Mouse (Mus musculus): ENCODE measurements at regions not wholly inside any gene's neighbourhood (a gene's known extent, or its start where the extent isn't known, plus 50 kb on each side); places are given as distances from the start of the nearest gene placed in this dataset.
"Not testable (repeated sequence)": the region's sequence is repeated elsewhere in the genome, so short reads cannot be mapped to it uniquely, and the experiment has no call there.

- no peaks in the 10 kb centered on the region for H3K4me1 ChIP-seq (ENCODE audit: control insufficient read depth, insufficient read depth, low read length)
- H3K27me3 ChIP-seq (replicated peaks; ENCODE audit: control insufficient read depth, insufficient read depth, low read length) = no peaks in the 10 kb centered on the region
- WGBS = 89% methylated on average over 3 of the region's 3 CpGs
- no peak for DNase-seq (ENCODE audit: low spot score)
- H3K27ac ChIP-seq (ENCODE audit: low read depth, low read length) = no peak overlapping the region
- no peaks in the 10 kb centered on the region for H3K9me3 ChIP-seq (replicated peaks; ENCODE audit: control insufficient read depth, low read length)
- H3K9ac ChIP-seq (ENCODE audit: low read length) = no peak overlapping the region
- no peak overlapping the region for H3K4me3 ChIP-seq (ENCODE audit: low read depth, low read length)
- ATAC-seq = no peak
- H3K36me3 ChIP-seq (ENCODE audit: control insufficient read depth, insufficient read depth, low read length) = no peaks in the 10 kb centered on the region
- no peak overlapping the region for H3K4me2 ChIP-seq (ENCODE audit: low read length)
Measured at GRCm38 (mm10) chr1:94487062-94487461, 434.7 kb upstream of the Pdcd1 start.

GRCm38 (mm10) chr1:94469834-94470233, 417.5 kb upstream of the Pdcd1 start:
- H3K27me3 ChIP-seq (replicated peaks; ENCODE audit: control insufficient read depth, insufficient read depth, low read length); H3K9me3 ChIP-seq (replicated peaks; ENCODE audit: control insufficient read depth, low read length); H3K9ac ChIP-seq (ENCODE audit: low read length); H3K4me2 ChIP-seq (ENCODE audit: low read length); H3K4me1 ChIP-seq (ENCODE audit: control insufficient read depth, insufficient read depth, low read length); H3K36me3 ChIP-seq (ENCODE audit: control insufficient read depth, insufficient read depth, low read length); H3K27ac ChIP-seq (ENCODE audit: low read depth, low read length); H3K4me3 ChIP-seq (ENCODE audit: low read depth, low read length); DNase-seq (ENCODE audit: low spot score): not testable (repeated sequence)
- WGBS = 96% methylated on average over 18 of the region's 18 CpGs
- ATAC-seq = peak; percentile 96

- Histone ChIP-seq H3K27me3 (replicated peaks; ENCODE audit: control insufficient read depth, insufficient read depth, low read length) (no peaks in the 10 kb centered on the region), H3K27ac (ENCODE audit: low read depth, low read length) (no peak overlapping the region), H3K36me3 (ENCODE audit: control insufficient read depth, insufficient read depth, low read length) (no peaks in the 10 kb centered on the region), H3K4me2 (ENCODE audit: low read length) (no peak overlapping the region), H3K9me3 (replicated peaks; ENCODE audit: control insufficient read depth, low read length) (no peaks in the 10 kb centered on the region), H3K9ac (ENCODE audit: low read length) (no peak overlapping the region), H3K4me1 (ENCODE audit: control insufficient read depth, insufficient read depth, low read length) (no peaks in the 10 kb centered on the region), H3K4me3 (ENCODE audit: low read depth, low read length) (no peak overlapping the region)
- DNase-seq (ENCODE audit: low spot score) (no peak), ATAC-seq (no peak)
- 81% methylated on average over 2 of the region's 2 CpGs for WGBS
Measured at GRCm38 (mm10) chr1:94423731-94424130, 371.4 kb upstream of the Pdcd1 start.

- 26% methylated on average over 9 of the region's 9 CpGs for WGBS
- Histone ChIP-seq H3K36me3 (ENCODE audit: control insufficient read depth, insufficient read depth, low read length) (no peaks in the 10 kb centered on the region), H3K27ac (ENCODE audit: low read depth, low read length) (no peak overlapping the region), H3K4me3 (ENCODE audit: low read depth, low read length) (no peak overlapping the region), H3K9me3 (replicated peaks; ENCODE audit: control insufficient read depth, low read length) (no peaks in the 10 kb centered on the region), H3K4me2 (ENCODE audit: low read length) (no peak overlapping the region), H3K9ac (ENCODE audit: low read length) (no peak overlapping the region), H3K27me3 (replicated peaks; ENCODE audit: control insufficient read depth, insufficient read depth, low read length) (no peaks in the 10 kb centered on the region), H3K4me1 (ENCODE audit: control insufficient read depth, insufficient read depth, low read length) (no peaks in the 10 kb centered on the region)
- peak; percentile 75 for ATAC-seq
- peak; percentile 52 for DNase-seq (ENCODE audit: low spot score)
Measured at GRCm38 (mm10) chr1:94413043-94413442, 360.7 kb upstream of the Pdcd1 start.

DNA sequence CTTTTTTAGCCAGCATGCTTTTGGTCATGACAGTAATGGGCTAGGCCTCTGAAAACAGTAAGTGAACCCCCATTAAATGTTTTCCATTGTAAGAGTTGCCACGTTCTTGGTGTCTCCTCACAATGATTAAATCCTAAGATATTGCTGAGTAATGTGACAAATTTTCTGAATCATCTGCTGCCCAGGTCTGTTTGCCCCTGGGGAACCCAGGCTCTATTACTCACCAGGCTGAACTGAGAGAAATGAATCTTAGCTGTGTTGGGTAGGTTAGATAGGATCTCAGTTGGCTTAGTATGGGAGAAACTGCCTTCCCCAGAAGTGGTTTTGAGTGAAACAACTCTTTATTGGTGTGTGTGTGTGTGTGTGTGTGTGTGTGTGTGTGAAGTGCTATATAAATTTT, 314.3 kb upstream of the Pdcd1 start:
- Histone ChIP-seq H3K4me2 (ENCODE audit: low read length) (no peak overlapping the region), H3K4me3 (ENCODE audit: low read depth, low read length) (no peak overlapping the region), H3K27ac (ENCODE audit: low read depth, low read length) (no peak overlapping the region), H3K4me1 (ENCODE audit: control insufficient read depth, insufficient read depth, low read length) (no peaks in the 10 kb centered on the region), H3K9me3 (replicated peaks; ENCODE audit: control insufficient read depth, low read length) (no peaks in the 10 kb centered on the region), H3K36me3 (ENCODE audit: control insufficient read depth, insufficient read depth, low read length) (no peaks in the 10 kb centered on the region), H3K9ac (ENCODE audit: low read length) (no peak overlapping the region), H3K27me3 (replicated peaks; ENCODE audit: control insufficient read depth, insufficient read depth, low read length) (no peaks in the 10 kb centered on the region)
- DNase-seq (ENCODE audit: low spot score) (no peak), ATAC-seq (no peak)
- 87% methylated on average over 1 of the region's 1 CpGs for WGBS

DNA sequence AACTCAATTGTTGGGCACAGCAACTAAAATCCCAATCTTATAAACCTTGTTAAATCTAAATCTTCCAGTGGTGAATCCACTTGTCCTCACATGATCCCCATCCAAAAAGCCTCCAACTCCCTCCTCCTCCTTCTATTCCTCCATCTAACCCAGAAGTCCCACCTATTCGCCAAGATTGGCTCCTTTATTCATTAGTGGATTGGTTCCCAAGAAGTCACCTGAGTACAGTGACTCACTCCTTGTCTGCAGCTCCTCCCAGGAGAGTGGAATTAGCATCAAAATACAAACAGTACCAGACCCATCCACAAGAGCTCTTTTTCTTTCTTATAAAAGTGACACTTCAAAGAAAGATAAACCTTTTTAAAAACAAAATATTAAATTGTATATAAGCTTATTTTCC, 304.6 kb upstream of the Pdcd1 start:
- Histone ChIP-seq H3K27ac (ENCODE audit: low read depth, low read length) (no peak overlapping the region), H3K27me3 (replicated peaks; ENCODE audit: control insufficient read depth, insufficient read depth, low read length) (no peaks in the 10 kb centered on the region), H3K36me3 (ENCODE audit: control insufficient read depth, insufficient read depth, low read length) (no peaks in the 10 kb centered on the region), H3K9ac (ENCODE audit: low read length) (no peak overlapping the region), H3K4me1 (ENCODE audit: control insufficient read depth, insufficient read depth, low read length) (no peaks in the 10 kb centered on the region), H3K4me3 (ENCODE audit: low read depth, low read length) (no peak overlapping the region), H3K9me3 (replicated peaks; ENCODE audit: control insufficient read depth, low read length) (no peaks in the 10 kb centered on the region), H3K4me2 (ENCODE audit: low read length) (no peak overlapping the region)
- ATAC-seq (no peak), DNase-seq (ENCODE audit: low spot score) (no peak)
- WGBS = 81% methylated on average over 1 of the region's 1 CpGs

GRCm38 (mm10) chr1:94355873-94356272, 303.5 kb upstream of the Pdcd1 start:
- H3K27me3 ChIP-seq (replicated peaks; ENCODE audit: control insufficient read depth, insufficient read depth, low read length) = no peaks in the 10 kb centered on the region
- DNase-seq (ENCODE audit: low spot score) (no peak), ATAC-seq (no peak)
- H3K4me2 ChIP-seq (ENCODE audit: low read length) = no peak overlapping the region
- H3K27ac ChIP-seq (ENCODE audit: low read depth, low read length) = no peak overlapping the region
- no peaks in the 10 kb centered on the region for H3K4me1 ChIP-seq (ENCODE audit: control insufficient read depth, insufficient read depth, low read length)
- no peaks in the 10 kb centered on the region for H3K36me3 ChIP-seq (ENCODE audit: control insufficient read depth, insufficient read depth, low read length)
- WGBS = 90% methylated on average over 3 of the region's 3 CpGs
- H3K9me3 ChIP-seq (replicated peaks; ENCODE audit: control insufficient read depth, low read length) = no peaks in the 10 kb centered on the region
- H3K9ac ChIP-seq (ENCODE audit: low read length) = no peak overlapping the region
- H3K4me3 ChIP-seq (ENCODE audit: low read depth, low read length) = no peak overlapping the region

DNA sequence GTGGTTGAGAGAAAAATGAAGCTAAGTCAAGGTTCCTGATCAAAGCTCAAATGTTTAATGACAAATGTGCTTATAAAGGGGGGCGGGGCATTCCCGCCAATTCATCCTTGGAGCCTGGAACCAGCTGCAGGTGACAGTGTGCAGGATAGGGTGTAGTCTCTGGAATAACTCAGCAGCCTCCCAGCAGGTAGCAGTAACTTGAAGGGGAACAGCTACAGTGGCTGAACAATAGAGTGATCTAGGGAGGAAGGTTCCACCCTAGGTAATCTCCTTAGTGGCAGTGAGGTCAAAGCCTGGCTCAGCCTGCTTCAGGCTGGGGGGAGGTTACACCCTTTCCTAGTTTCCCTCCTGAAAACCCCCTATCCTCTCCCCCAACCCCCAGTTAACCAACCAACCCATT, 290.2 kb upstream of the Pdcd1 start:
- DNase-seq (ENCODE audit: low spot score) = no peak
- Histone ChIP-seq H3K4me2 (ENCODE audit: low read length) (no peak overlapping the region), H3K4me1 (ENCODE audit: control insufficient read depth, insufficient read depth, low read length) (no peaks in the 10 kb centered on the region), H3K4me3 (ENCODE audit: low read depth, low read length) (no peak overlapping the region), H3K27me3 (replicated peaks; ENCODE audit: control insufficient read depth, insufficient read depth, low read length) (no peaks in the 10 kb centered on the region), H3K36me3 (ENCODE audit: control insufficient read depth, insufficient read depth, low read length) (no peaks in the 10 kb centered on the region), H3K27ac (ENCODE audit: low read depth, low read length) (no peak overlapping the region), H3K9ac (ENCODE audit: low read length) (no peak overlapping the region), H3K9me3 (replicated peaks; ENCODE audit: control insufficient read depth, low read length) (no peaks in the 10 kb centered on the region)
- 89% methylated on average over 2 of the region's 2 CpGs for WGBS
- no peak for ATAC-seq

DNA sequence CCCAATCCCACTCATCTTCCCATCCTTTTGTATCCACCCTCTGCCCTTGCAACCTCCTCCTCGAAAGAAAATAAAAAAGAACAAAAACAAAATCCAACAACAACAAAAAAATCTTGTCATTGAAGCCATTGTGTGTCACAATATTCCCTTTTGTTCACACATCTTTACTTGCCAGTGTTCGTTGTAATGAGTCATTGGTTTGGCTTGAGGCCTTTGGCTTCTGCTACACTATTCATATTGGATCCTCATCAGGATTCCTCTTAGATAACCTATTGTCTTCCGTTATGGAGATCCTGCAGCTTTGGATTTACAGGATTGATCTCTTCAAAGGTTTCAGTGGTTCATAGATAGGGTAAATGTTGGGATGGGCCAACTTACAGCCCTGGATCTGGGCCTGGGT, 288.9 kb upstream of the Pdcd1 start:
- H3K9ac ChIP-seq (ENCODE audit: low read length) = no peak overlapping the region
- no peaks in the 10 kb centered on the region for H3K9me3 ChIP-seq (replicated peaks; ENCODE audit: control insufficient read depth, low read length)
- no peak overlapping the region for H3K4me2 ChIP-seq (ENCODE audit: low read length)
- no peaks in the 10 kb centered on the region for H3K27me3 ChIP-seq (replicated peaks; ENCODE audit: control insufficient read depth, insufficient read depth, low read length)
- H3K36me3 ChIP-seq (ENCODE audit: control insufficient read depth, insufficient read depth, low read length) = no peaks in the 10 kb centered on the region
- no peak overlapping the region for H3K27ac ChIP-seq (ENCODE audit: low read depth, low read length)
- no peak overlapping the region for H3K4me3 ChIP-seq (ENCODE audit: low read depth, low read length)
- H3K4me1 ChIP-seq (ENCODE audit: control insufficient read depth, insufficient read depth, low read length) = no peaks in the 10 kb centered on the region
- DNase-seq (ENCODE audit: low spot score) = no peak
- WGBS = 75% methylated on average over 3 of the region's 3 CpGs
- ATAC-seq = no peak

GRCm38 (mm10) chr1:94318029-94318428, 265.7 kb upstream of the Pdcd1 start:
- ATAC-seq = no peak
- H3K4me2 ChIP-seq (ENCODE audit: low read length) = no peak overlapping the region

More at GRCm38 (mm10) chr1:94318029-94318428, 265.7 kb upstream of the Pdcd1 start:
- Histone ChIP-seq H3K4me3 (ENCODE audit: low read depth, low read length) (no peak overlapping the region), H3K4me1 (ENCODE audit: control insufficient read depth, insufficient read depth, low read length) (no peaks in the 10 kb centered on the region), H3K36me3 (ENCODE audit: control insufficient read depth, insufficient read depth, low read length) (no peaks in the 10 kb centered on the region), H3K9me3 (replicated peaks; ENCODE audit: control insufficient read depth, low read length) (no peaks in the 10 kb centered on the region), H3K9ac (ENCODE audit: low read length) (no peak overlapping the region), H3K27me3 (replicated peaks; ENCODE audit: control insufficient read depth, insufficient read depth, low read length) (no peaks in the 10 kb centered on the region), H3K27ac (ENCODE audit: low read depth, low read length) (no peak overlapping the region)
- DNase-seq (ENCODE audit: low spot score) = no peak

Measured in forebrain, embryonic 14.5 days (tissue).